Mouse (Mus musculus) CH12.LX (cell line): ENCODE measurements around the gene Cby1. TPM values are rescaled to one million over a fixed set of nuclear protein-coding genes. Genes with fewer than 3 reads are reported as not detected.

Source experiments
- DNase-seq: peaks from one replicate; pipeline ENCODE4 v3.0.0-alpha.2; 2013; ENCODE audit errors: extremely low read depth
- H3K27ac ChIP-seq: 2 replicates; pipeline ENCODE4 v1.5.1; 2012; ENCODE audit warnings: low read depth, mild to moderate bottlenecking, control low read depth, moderate library complexity; ENCODE audit not compliant: insufficient read depth
- H3K27me3 ChIP-seq: replicated peaks from 2 replicates; pipeline ENCODE3; 2012; ENCODE audit warnings: inconsistent platforms
- H3K36me3 ChIP-seq, 2 experiments: replicated peaks in 1 of 2; 2 replicates each; pipeline versions ENCODE3 to v1.6.1; 2012; ENCODE audit warnings: inconsistent platforms in 1 of 2, low read length in 1 of 2, mild to moderate bottlenecking in 1 of 2, mixed read lengths in 1 of 2, moderate library complexity in 1 of 2; ENCODE audit not compliant: control insufficient read depth in 1 of 2, insufficient read depth in 1 of 2
- H3K4me1 ChIP-seq, 2 experiments: 2 replicates each; pipeline ENCODE4 v1.6.1; 2012; ENCODE audit warnings: inconsistent platforms in 1 of 2, moderate library complexity in 1 of 2; ENCODE audit not compliant: insufficient read depth in 2 of 2, control insufficient read depth in 1 of 2
- H3K4me2 ChIP-seq: 2 replicates; pipeline ENCODE4 v1.6.1; 2012; ENCODE audit warnings: low read depth, mild to moderate bottlenecking, control low read depth; ENCODE audit not compliant: poor library complexity, insufficient read depth, severe bottlenecking
- H3K4me3 ChIP-seq, 3 experiments: fragments of 150-350 bp in 1 of 3; sonication (generic) in 1 of 3; replicated peaks in 1 of 3; 2 replicates each; pipeline versions ENCODE3 to v1.5.1; 2011 to 2012; ENCODE audit warnings: low read depth in 2 of 3, low read length in 2 of 3, mild to moderate bottlenecking in 2 of 3, moderate library complexity in 2 of 3, control low read depth in 1 of 3, improper control_type of control experiment in 1 of 3, inconsistent platforms in 1 of 3, mixed read lengths in 1 of 3; ENCODE audit not compliant: poor library complexity in 1 of 3
- H3K79me2 ChIP-seq: replicated peaks from 2 replicates; pipeline ENCODE4 v1.6.1; 2012; ENCODE audit warnings: mild to moderate bottlenecking, moderate library complexity; ENCODE audit not compliant: control insufficient read depth, poor library complexity, insufficient read depth, severe bottlenecking; ENCODE audit errors: extremely low read depth
- H3K9ac ChIP-seq: 2 replicates; pipeline ENCODE4 v1.6.1; 2012; ENCODE audit warnings: low read depth, mild to moderate bottlenecking, control low read depth, moderate library complexity; ENCODE audit not compliant: insufficient read depth
- H3K9me3 ChIP-seq: replicated peaks from 2 replicates; pipeline ENCODE3; 2012; ENCODE audit warnings: low read length, inconsistent platforms, mixed read lengths
- CHD1 ChIP-seq: IDR thresholded peaks from 2 replicates; pipeline ENCODE4 v1.6.1; 2012; ENCODE audit warnings: low read depth, low read length, improper control_type of control experiment, inconsistent platforms
- CTCF ChIP-seq, 2 experiments: IDR thresholded peaks in 1 of 2; conservative IDR thresholded peaks in 1 of 2; 2 replicates each; pipeline ENCODE4 v1.5.1; 2011 to 2012; ENCODE audit warnings: low read depth in 2 of 2, low read length in 2 of 2, improper control_type of control experiment in 1 of 2, inconsistent platforms in 1 of 2, mild to moderate bottlenecking in 1 of 2, moderate library complexity in 1 of 2
- E2F4 ChIP-seq: IDR thresholded peaks from 2 replicates; pipeline ENCODE4 v1.6.1; 2011; ENCODE audit warnings: low read depth, low read length, improper control_type of control experiment; ENCODE audit not compliant: insufficient replicate concordance
- EP300 ChIP-seq: IDR thresholded peaks from 2 replicates; pipeline ENCODE4 v1.6.1; 2011; ENCODE audit warnings: low read length, improper control_type of control experiment
- GABPA ChIP-seq: IDR thresholded peaks from 2 replicates; pipeline ENCODE4 v1.6.1; 2012; ENCODE audit warnings: low read depth, low read length, improper control_type of control experiment, inconsistent platforms; ENCODE audit not compliant: insufficient replicate concordance
- IRF4 ChIP-seq: IDR thresholded peaks from 2 replicates; pipeline ENCODE4 v1.6.1; 2014; ENCODE audit warnings: low read depth, mild to moderate bottlenecking, inconsistent platforms, low read length, improper control_type of control experiment
- KAT2A ChIP-seq: IDR thresholded peaks from 2 replicates; pipeline ENCODE4 v1.6.1; 2012; ENCODE audit warnings: low read length, improper control_type of control experiment, inconsistent platforms; ENCODE audit not compliant: insufficient replicate concordance
- MAZ ChIP-seq: IDR thresholded peaks from 2 replicates; pipeline ENCODE4 v1.6.1; 2012; ENCODE audit warnings: low read depth, mild to moderate bottlenecking, inconsistent platforms, low read length, improper control_type of control experiment, moderate library complexity
- MEF2A ChIP-seq: IDR thresholded peaks from 2 replicates; pipeline ENCODE4 v1.6.1; 2014; ENCODE audit warnings: low read depth, mild to moderate bottlenecking, inconsistent platforms, low read length, improper control_type of control experiment, borderline replicate concordance
- NELFE ChIP-seq: IDR thresholded peaks from 2 replicates; pipeline ENCODE4 v1.6.1; 2011; ENCODE audit warnings: low read depth, low read length, improper control_type of control experiment
- NRF1 ChIP-seq: IDR thresholded peaks from 2 replicates; pipeline ENCODE4 v1.6.1; 2014; ENCODE audit warnings: low read depth, mild to moderate bottlenecking, inconsistent platforms, low read length, improper control_type of control experiment, moderate library complexity
- POLR2AphosphoS2 ChIP-seq: IDR thresholded peaks from 2 replicates; pipeline ENCODE4 v1.6.1; 2011; ENCODE audit warnings: low read depth, low read length, improper control_type of control experiment
- RCOR1 ChIP-seq: conservative IDR thresholded peaks from 2 replicates; pipeline ENCODE4 v1.6.1; 2012; ENCODE audit warnings: low read depth, mild to moderate bottlenecking, inconsistent platforms, low read length, improper control_type of control experiment
- SMC3 ChIP-seq: IDR thresholded peaks from 2 replicates; pipeline ENCODE4 v1.6.1; 2011; ENCODE audit warnings: low read depth, low read length, improper control_type of control experiment
- USF1 ChIP-seq: IDR thresholded peaks from 2 replicates; pipeline ENCODE4 v1.6.1; 2014; ENCODE audit warnings: low read depth, mild to moderate bottlenecking, inconsistent platforms, low read length, improper control_type of control experiment
- ZMIZ1 ChIP-seq: IDR thresholded peaks from 2 replicates; pipeline ENCODE4 v1.6.1; 2012; ENCODE audit warnings: low read depth, mild to moderate bottlenecking, inconsistent platforms, low read length, improper control_type of control experiment
- ZNF384 ChIP-seq: IDR thresholded peaks from 2 replicates; pipeline ENCODE4 v1.6.1; 2012; ENCODE audit warnings: low read depth, low read length, improper control_type of control experiment, inconsistent platforms
- dilution Hi-C: fragments of 300-500 bp; cut with MboI; formaldehyde crosslinking; loops from 2 replicates; pipeline ENCODE4 v1.14.3; 2020; ENCODE audit warnings: low sequenced_read_pairs; ENCODE audit not compliant: extremely low pct_unique_long_range_greater_than_20kb, extremely low pct_ligation_motif_present
- in situ Hi-C: fragments of 300-500 bp; cut with MboI; formaldehyde crosslinking; loops from 3 replicates; pipeline ENCODE4 v1.14.3; 2019; ENCODE audit warnings: low sequenced_read_pairs, low pct_ligation_motif_present, low pct_unique_long_range_greater_than_20kb, mixed read lengths
- polyA plus RNA-seq: library from polyadenylated mRNA; unstranded; fragments of >175 nt; gene quantifications from 2 replicates; pipeline ENCODE4 v1.2.1, GENCODE M21; 2012; ENCODE audit warnings: low read depth; ENCODE audit not compliant: insufficient read length
- total RNA-seq, 2 experiments: library from RNA; depleted of rRNA; stranded (reverse); fragments of 300-350 nt in 1 of 2; fragments of >200 nt in 1 of 2; gene quantifications; 2 replicates each; pipeline ENCODE4 v1.2.3; 2012 to 2014

The Cby1 gene
- total and polyA plus RNA-seq, 3 experiments = 16.9 to 19.3 (median 17.6) TPM

GRCm38 (mm10) chr15:79609226-79609625 lies 49.8 kb upstream of the Cby1 start:
- no peak overlapping the region for H3K27ac ChIP-seq
- no peak overlapping the region for H3K4me2 ChIP-seq
- H3K4me1 ChIP-seq = no peaks in the 10 kb centered on the region
- no peak for DNase-seq
- H3K36me3 ChIP-seq = no peaks in the 10 kb centered on the region
- in situ Hi-C loops (no loop called here), dilution Hi-C loops (no loop called here)
- H3K79me2 ChIP-seq = no peaks in the 10 kb centered on the region
- H3K9ac ChIP-seq = no peak overlapping the region
- H3K27me3 ChIP-seq = no peaks in the 10 kb centered on the region
- H3K9me3 ChIP-seq = peaks cover 7% of the 10 kb centered on the region
- no peak overlapping the region for H3K4me3 ChIP-seq
- TF ChIP-seq NELFE (no peak), CTCF (conservative IDR thresholded peaks at IDR 0.05 in 1 of 2, IDR thresholded peaks at IDR 0.05 in 1 of 2; ENCODE audit: low read depth in 2 of 2, low read length in 2 of 2) (no peak), KAT2A (no peak), ZMIZ1 (no peak), NRF1 (no peak), USF1 (no peak), POLR2AphosphoS2 (no peak), ZNF384 (no peak), GABPA (no peak), RCOR1 (no peak), EP300 (no peak), CHD1 (no peak), E2F4 (no peak), SMC3 (no peak), MAZ (no peak), MEF2A (no peak)

GRCm38 (mm10) chr15:79615501-79615900 lies 43.5 kb upstream of the Cby1 start:
- TF ChIP-seq IRF4 = no peak
- Histone ChIP-seq H3K9me3 (no peaks in the 10 kb centered on the region), H3K4me2 (no peak overlapping the region), H3K27me3 (no peaks in the 10 kb centered on the region), H3K4me3 (no peak overlapping the region), H3K9ac (no peak overlapping the region), H3K27ac (no peak overlapping the region), H3K36me3 (no peaks in the 10 kb centered on the region), H3K4me1 (peaks cover 0 to 2% of the 10 kb centered on the region in 2 experiments; a peak in 1 of 4 replicates), H3K79me2 (no peaks in the 10 kb centered on the region)
- no peak for DNase-seq
- in situ Hi-C loops (no loop called here), dilution Hi-C loops (no loop called here)
